Mouse (Mus musculus) lung, adult 2 months (tissue): ENCODE results near the gene H2afy2.

ENCODE experiments used
- CTCF ChIP-seq: fragments of 200-500 bp; IDR thresholded peaks from 2 replicates; pipeline ENCODE4 v1.5.1; 2011; ENCODE audit warnings: mild to moderate bottlenecking, low read length, control low read depth; ENCODE audit not compliant: insufficient read depth
- POLR2A ChIP-seq: fragments of 200-500 bp; IDR thresholded peaks from 2 replicates; pipeline ENCODE4 v1.6.1; 2011; ENCODE audit warnings: low read depth, mild to moderate bottlenecking, control low read depth, low read length, borderline replicate concordance; ENCODE audit errors: extremely low read depth

- TF ChIP-seq POLR2A (no peak), CTCF (no peak)
These were observed 77.3 kb downstream of the H2afy2 start for GRCm38 (mm10) chr10:61706412-61707375.
